32 mouse cellular contexts compared by ENCODE assay signal in the genomic region with DNA sequence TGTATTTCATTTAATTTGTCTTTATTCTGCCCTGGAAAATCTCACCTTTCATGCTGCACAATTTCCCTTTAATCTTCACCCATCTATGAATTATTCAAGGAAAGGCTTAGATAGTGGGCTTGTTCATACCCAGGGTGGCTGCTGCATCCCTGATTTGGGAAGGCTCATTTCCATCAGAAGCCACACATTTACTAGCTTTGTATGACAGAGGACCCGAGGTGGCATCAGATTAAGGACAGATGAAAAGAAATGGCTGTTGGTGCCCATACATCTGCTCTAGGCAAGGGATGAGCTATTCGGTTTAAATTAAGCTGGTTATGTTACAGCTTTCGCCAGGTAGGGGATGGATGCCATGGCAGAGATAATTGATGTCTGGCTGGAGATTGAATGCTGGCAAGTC. TPM values are rescaled to one million over a fixed set of nuclear protein-coding genes. Genes with fewer than 3 reads are reported as not detected.
DNase-seq lines count a peak whose midpoint lies in the region; ATAC-seq lines count a peak whose summit lies in the region.
"Had no signal": no experiment of that assay in that cellular context is flagged by ENCODE, and none has a peak within 500 bp of the region (broad histone marks: within the 10 kb centered on the region; RNA-seq: fewer than 3 reads in every experiment).

No protein-coding gene starts in this region.

- no peak for DNase-seq in midbrain, embryonic 11.5 days (ENCODE audit: low spot score, missing footprints)
- DNase-seq in midbrain, embryonic 14.5 days = no peak
- DNase-seq in gastrocnemius, adult 8-10 months (ENCODE audit: low spot score in 2 of 2) = no peak
- DNase-seq in urinary bladder, postnatal 25 days (ENCODE audit: low spot score) = no peak
- DNase-seq: adrenal gland, postnatal 10 days; adrenal gland, postnatal 36 days; cerebellum, adult 11 months; cerebellum, adult 2 months; cerebellum, adult 9-11 months; cerebellum, postnatal 25 days; gastrocnemius, postnatal 14 days; heart, adult 18-20 months; heart, postnatal 10 days; heart, postnatal 4 days had no signal

- no peak overlapping the region for H3K4me2 ChIP-seq in forebrain, embryonic 16.5 days (ENCODE audit: low read length)
- no peak overlapping the region for H3K4me2 ChIP-seq in forebrain, embryonic 15.5 days (replicated peaks)
- no peak overlapping the region for H3K4me2 ChIP-seq in midbrain, embryonic 12.5 days (replicated peaks)
- H3K4me2 ChIP-seq in midbrain, embryonic 11.5 days = no peak overlapping the region
- H3K4me2 ChIP-seq in midbrain, embryonic 14.5 days (ENCODE audit: low read length) = no peak overlapping the region
- H3K4me2 ChIP-seq in midbrain, embryonic 16.5 days (ENCODE audit: low read length) = no peak overlapping the region
- H3K4me2 ChIP-seq: embryonic facial prominence, embryonic 12.5 days; embryonic facial prominence, embryonic 15.5 days; heart, embryonic 12.5 days; heart, embryonic 15.5 days; hindbrain, embryonic 14.5 days had no signal

- H3K9me3 ChIP-seq in forebrain, embryonic 16.5 days (ENCODE audit: control insufficient read depth, low read length) = no peaks in the 10 kb centered on the region
- no peaks in the 10 kb centered on the region for H3K9me3 ChIP-seq in forebrain, embryonic 15.5 days
- no peaks in the 10 kb centered on the region for H3K9me3 ChIP-seq in midbrain, embryonic 12.5 days
- H3K9me3 ChIP-seq in midbrain, embryonic 11.5 days (ENCODE audit: control insufficient read depth, low read length) = no peaks in the 10 kb centered on the region
- H3K9me3 ChIP-seq in midbrain, embryonic 14.5 days (ENCODE audit: control insufficient read depth, low read length) = no peaks in the 10 kb centered on the region
- H3K9me3 ChIP-seq in midbrain, embryonic 16.5 days (replicated peaks; ENCODE audit: control insufficient read depth, low read length, poor library complexity, severe bottlenecking) = no peaks in the 10 kb centered on the region
- H3K9me3 ChIP-seq: embryonic facial prominence, embryonic 12.5 days; embryonic facial prominence, embryonic 15.5 days; heart, embryonic 12.5 days; heart, embryonic 15.5 days had no signal

- H3K4me1 ChIP-seq in forebrain, embryonic 16.5 days (replicated peaks; ENCODE audit: control insufficient read depth, insufficient read depth, low read length) = no peaks in the 10 kb centered on the region
- H3K4me1 ChIP-seq in forebrain, embryonic 15.5 days = 0 out of 2 replicates have a peak, but pooled peaks cover 2% of the 10 kb centered on the region
- H3K4me1 ChIP-seq in midbrain, embryonic 12.5 days = no peaks in the 10 kb centered on the region
- no peaks in the 10 kb centered on the region for H3K4me1 ChIP-seq in midbrain, embryonic 11.5 days (ENCODE audit: control insufficient read depth, insufficient read depth, low read length)
- peaks cover 8% of the 10 kb centered on the region; the same call in 1 of the 2 replicates for H3K4me1 ChIP-seq in midbrain, embryonic 14.5 days (ENCODE audit: control insufficient read depth, insufficient read depth, low read length)
- peaks cover 20% of the 10 kb centered on the region for H3K4me1 ChIP-seq in midbrain, embryonic 16.5 days (ENCODE audit: control insufficient read depth, insufficient read depth, low read length)
- H3K4me1 ChIP-seq: embryonic facial prominence, embryonic 12.5 days; embryonic facial prominence, embryonic 15.5 days; heart, embryonic 12.5 days; heart, embryonic 15.5 days had no signal

- H3K9ac ChIP-seq in forebrain, embryonic 16.5 days (replicated peaks; ENCODE audit: low read depth, low read length) = no peak overlapping the region
- H3K9ac ChIP-seq in forebrain, embryonic 15.5 days (replicated peaks) = no peak overlapping the region
- H3K9ac ChIP-seq in midbrain, embryonic 12.5 days (replicated peaks) = no peak overlapping the region
- no peak overlapping the region for H3K9ac ChIP-seq in midbrain, embryonic 11.5 days (ENCODE audit: low read length)
- H3K9ac ChIP-seq in midbrain, embryonic 14.5 days (replicated peaks; ENCODE audit: low read length) = no peak overlapping the region
- no peak overlapping the region for H3K9ac ChIP-seq in midbrain, embryonic 16.5 days (ENCODE audit: low read depth, low read length)
- H3K9ac ChIP-seq: embryonic facial prominence, embryonic 12.5 days; embryonic facial prominence, embryonic 15.5 days; heart, embryonic 12.5 days; heart, embryonic 15.5 days; hindbrain, embryonic 14.5 days had no signal

- no peak overlapping the region for H3K4me3 ChIP-seq in forebrain, embryonic 16.5 days (replicated peaks; ENCODE audit: low read length)
- H3K4me3 ChIP-seq in forebrain, embryonic 15.5 days = no peak overlapping the region
- H3K4me3 ChIP-seq in midbrain, embryonic 12.5 days = no peak overlapping the region
- no peak overlapping the region for H3K4me3 ChIP-seq in midbrain, embryonic 11.5 days (ENCODE audit: low read depth, low read length)
- H3K4me3 ChIP-seq in midbrain, embryonic 14.5 days (replicated peaks; ENCODE audit: low read depth, low read length) = no peak overlapping the region
- H3K4me3 ChIP-seq in midbrain, embryonic 16.5 days (ENCODE audit: low read depth, low read length) = no peak overlapping the region
- H3K4me3 ChIP-seq: embryonic facial prominence, embryonic 12.5 days; embryonic facial prominence, embryonic 15.5 days; heart, embryonic 12.5 days; heart, embryonic 15.5 days had no signal

- 57% methylated on average over 3 of the region's 3 CpGs for WGBS in forebrain, embryonic 16.5 days
- 60% methylated on average over 3 of the region's 3 CpGs for WGBS in forebrain, embryonic 15.5 days
- 54% methylated on average over 3 of the region's 3 CpGs for WGBS in midbrain, embryonic 12.5 days
- 74% methylated on average over 3 of the region's 3 CpGs for WGBS in midbrain, embryonic 11.5 days
- WGBS in midbrain, embryonic 14.5 days = 34% methylated on average over 3 of the region's 3 CpGs
- 18% methylated on average over 3 of the region's 3 CpGs for WGBS in midbrain, embryonic 16.5 days

- H3K27ac ChIP-seq in forebrain, embryonic 16.5 days (ENCODE audit: low read length) = no peak overlapping the region
- H3K27ac ChIP-seq in forebrain, embryonic 15.5 days (replicated peaks) = no peak overlapping the region
- 0 out of 2 replicates have a peak overlapping the region, but pooled peaks have one; percentile 0 for H3K27ac ChIP-seq in midbrain, embryonic 12.5 days (replicated peaks)
- no peak overlapping the region for H3K27ac ChIP-seq in midbrain, embryonic 11.5 days (ENCODE audit: low read depth, low read length)
- peak overlapping the region; percentile 6 for H3K27ac ChIP-seq in midbrain, embryonic 14.5 days (replicated peaks; ENCODE audit: low read depth, low read length)
- peak overlapping the region; percentile 54; the same call in 1 of the 2 replicates for H3K27ac ChIP-seq in midbrain, embryonic 16.5 days (ENCODE audit: low read length)
- H3K27ac ChIP-seq: embryonic facial prominence, embryonic 12.5 days; embryonic facial prominence, embryonic 15.5 days; heart, embryonic 15.5 days; hindbrain, embryonic 14.5 days; hindbrain, postnatal 0 days had no signal

- H3K36me3 ChIP-seq in forebrain, embryonic 16.5 days (ENCODE audit: control insufficient read depth, insufficient read depth) = no peaks in the 10 kb centered on the region
- H3K36me3 ChIP-seq in forebrain, embryonic 15.5 days = no peaks in the 10 kb centered on the region
- no peaks in the 10 kb centered on the region for H3K36me3 ChIP-seq in midbrain, embryonic 12.5 days
- no peaks in the 10 kb centered on the region for H3K36me3 ChIP-seq in midbrain, embryonic 11.5 days (ENCODE audit: control insufficient read depth, insufficient read depth, low read length)
- H3K36me3 ChIP-seq in midbrain, embryonic 14.5 days (ENCODE audit: control insufficient read depth, insufficient read depth, low read length) = no peaks in the 10 kb centered on the region
- no peaks in the 10 kb centered on the region for H3K36me3 ChIP-seq in midbrain, embryonic 16.5 days (ENCODE audit: control insufficient read depth, insufficient read depth, low read length)
- H3K36me3 ChIP-seq: embryonic facial prominence, embryonic 12.5 days; embryonic facial prominence, embryonic 15.5 days; heart, embryonic 12.5 days; heart, embryonic 15.5 days had no signal

- no peaks in the 10 kb centered on the region for H3K27me3 ChIP-seq in forebrain, embryonic 16.5 days (replicated peaks; ENCODE audit: control insufficient read depth, insufficient read depth, low read length)
- H3K27me3 ChIP-seq in forebrain, embryonic 15.5 days = no peaks in the 10 kb centered on the region
- no peaks in the 10 kb centered on the region for H3K27me3 ChIP-seq in midbrain, embryonic 12.5 days
- no peaks in the 10 kb centered on the region for H3K27me3 ChIP-seq in midbrain, embryonic 11.5 days (ENCODE audit: control insufficient read depth, insufficient read depth, low read length)
- H3K27me3 ChIP-seq in midbrain, embryonic 14.5 days (ENCODE audit: control insufficient read depth, insufficient read depth, low read length) = no peaks in the 10 kb centered on the region
- H3K27me3 ChIP-seq in midbrain, embryonic 16.5 days (ENCODE audit: control insufficient read depth, insufficient read depth, low read depth, low read length) = no peaks in the 10 kb centered on the region
- H3K27me3 ChIP-seq: embryonic facial prominence, embryonic 12.5 days; embryonic facial prominence, embryonic 15.5 days; heart, embryonic 12.5 days; heart, embryonic 15.5 days had no signal

- 0 out of 2 replicates have a peak, but pooled peaks have one; percentile 12 for ATAC-seq in forebrain, embryonic 16.5 days
- ATAC-seq in forebrain, embryonic 15.5 days (replicated peaks) = no peak
- ATAC-seq in midbrain, embryonic 12.5 days (ENCODE audit: low FRiP score, low read depth) = no peak
- no peak for ATAC-seq in midbrain, embryonic 11.5 days (ENCODE audit: low FRiP score)
- no peak for ATAC-seq in midbrain, embryonic 14.5 days (ENCODE audit: low FRiP score, low TSS enrichment)
- ATAC-seq in midbrain, embryonic 16.5 days = peak; percentile 67
- ATAC-seq: CD4-positive, CD25-positive, alpha-beta regulatory T cell, adult 4 months; hindbrain, postnatal 0 days; inflammation-experienced regulatory T-cells, adult 6 months; intestine, embryonic 16.5 days had no signal

RNA-seq across cellular contexts. Expression of a gene that starts 24.1 kb away (rescaled TPM):
- polyA plus RNA-seq in forebrain, embryonic 16.5 days (2015; fragmentation: Nextera tagmentation; extraction: Ambion mirVana) = 147 and 175 TPM in 2 replicates
- 141 and 169 TPM in 2 replicates for polyA plus RNA-seq in forebrain, embryonic 15.5 days (2015; fragmentation: Nextera tagmentation; extraction: Ambion mirVana)
- 12.9 and 21.8 TPM in 2 replicates for polyA plus RNA-seq in midbrain, embryonic 12.5 days (2016; fragmentation: Nextera tagmentation; extraction: Ambion mirVana)
- polyA plus RNA-seq in midbrain, embryonic 11.5 days (2014; fragmentation: Nextera tagmentation; extraction: Ambion mirVana) = 3.1 and 4.0 TPM in 2 replicates
- polyA plus RNA-seq in midbrain, embryonic 14.5 days (2014; fragmentation: Nextera tagmentation; extraction: Ambion mirVana) = 390 and 565 TPM in 2 replicates
- 435 and 514 TPM in 2 replicates for polyA plus RNA-seq in midbrain, embryonic 16.5 days (2015; fragmentation: Nextera tagmentation; extraction: Ambion mirVana)
- total RNA-seq in gastrocnemius, adult 8-10 months (2022) = not detected
- total RNA-seq: common myeloid progenitor, adult 5-6 weeks; gastrocnemius, adult 18-20 months; gastrocnemius, postnatal 4 days; MEL had no signal
- polyA plus RNA-seq: CD4-positive, CD25-positive, alpha-beta regulatory T cell, adult 4 months; inflammation-experienced regulatory T-cells, adult 6 months had no signal

RNA-seq across cellular contexts. Expression of a gene that starts 48.1 kb away (rescaled TPM):
- not detected in 2 replicates for polyA plus RNA-seq in forebrain, embryonic 16.5 days (2015; fragmentation: Nextera tagmentation; extraction: Ambion mirVana)
- not detected in 2 replicates for polyA plus RNA-seq in forebrain, embryonic 15.5 days (2015; fragmentation: Nextera tagmentation; extraction: Ambion mirVana)
- polyA plus RNA-seq in midbrain, embryonic 12.5 days (2016; fragmentation: Nextera tagmentation; extraction: Ambion mirVana) = not detected in 2 replicates
- polyA plus RNA-seq in midbrain, embryonic 11.5 days (2014; fragmentation: Nextera tagmentation; extraction: Ambion mirVana) = not detected in 2 replicates
- polyA plus RNA-seq in midbrain, embryonic 14.5 days (2014; fragmentation: Nextera tagmentation; extraction: Ambion mirVana) = not detected in 2 replicates
- polyA plus RNA-seq in midbrain, embryonic 16.5 days (2015; fragmentation: Nextera tagmentation; extraction: Ambion mirVana) = not detected in 2 replicates
- not detected for total RNA-seq in gastrocnemius, adult 8-10 months (2022)
- total RNA-seq: adrenal gland, postnatal 36 days; gastrocnemius, adult 18-20 months; gastrocnemius, postnatal 14 days; gastrocnemius, postnatal 4 days; heart, adult 18-20 months; heart, postnatal 10 days; heart, postnatal 4 days; MEL had no signal
- polyA plus RNA-seq: CD4-positive, CD25-positive, alpha-beta regulatory T cell, adult 4 months; heart, embryonic 12.5 days; heart, embryonic 15.5 days; hindbrain, embryonic 11.5 days; hindbrain, embryonic 14.5 days; hindbrain, postnatal 0 days; inflammation-experienced regulatory T-cells, adult 6 months had no signal

Comparison
In these comparisons a context has a peak if more than half of its experiments do, and no peak if none do; other contexts are left out.
1. ATAC-seq: peak in forebrain, embryonic 16.5 days (single experiment) and midbrain, embryonic 16.5 days (single experiment); none in forebrain, embryonic 15.5 days (single experiment), midbrain, embryonic 12.5 days (single experiment), midbrain, embryonic 11.5 days (single experiment) and midbrain, embryonic 14.5 days (single experiment).
2. H3K27ac ChIP-seq: peak in midbrain, embryonic 12.5 days (single experiment), midbrain, embryonic 14.5 days (single experiment) and midbrain, embryonic 16.5 days (single experiment); none in forebrain, embryonic 16.5 days (single experiment), forebrain, embryonic 15.5 days (single experiment) and midbrain, embryonic 11.5 days (single experiment).